Mouse (Mus musculus) spleen, adult 18-20 months (tissue): ENCODE data around the gene 2810408A11Rik.
"Not testable (repeated sequence)": the region's sequence is repeated elsewhere in the genome, so short reads cannot be mapped to it uniquely, and the experiment has no call there.

Source experiments
- DNase-seq, 2 experiments: peaks; one replicate each; pipeline ENCODE4 v3.0.0; 2022; ENCODE audit warnings: mixed read lengths in 2 of 2

Gene 2810408A11Rik

DNA sequence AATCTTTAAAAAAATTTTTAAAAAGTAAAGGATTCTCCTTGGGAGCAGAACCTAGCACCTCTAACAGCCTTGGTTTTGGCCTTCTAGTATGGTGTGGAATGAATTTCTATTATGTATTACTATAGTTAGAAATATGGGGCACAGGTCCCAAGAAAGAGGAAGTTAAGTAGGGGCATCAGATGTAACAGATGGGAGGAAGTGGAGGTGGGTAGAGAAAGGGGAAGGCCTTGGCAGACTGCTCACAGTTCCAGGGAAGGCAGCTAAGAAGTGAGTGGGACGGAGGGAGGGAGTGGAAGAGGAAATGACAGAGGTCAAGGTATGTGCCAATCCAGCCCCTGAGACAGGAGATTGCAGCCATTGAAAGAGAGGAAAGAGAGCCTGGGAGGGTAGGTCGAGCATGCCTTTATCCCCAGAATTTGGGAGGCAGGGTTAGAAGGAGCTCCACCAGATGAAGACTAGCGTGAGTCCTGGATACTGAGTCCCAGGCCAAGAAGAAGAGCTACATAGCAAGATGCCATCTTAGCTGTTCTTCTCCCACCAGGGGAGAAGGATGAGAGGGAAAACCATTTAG, 30.3 kb upstream of the 2810408A11Rik start:
- DNase-seq: peak in 1 of 2 experiments; percentile 26

- not testable (repeated sequence) for DNase-seq
Observed at GRCm38 (mm10) chr11:69930176-69930575, 29.4 kb upstream of the 2810408A11Rik start.

DNA sequence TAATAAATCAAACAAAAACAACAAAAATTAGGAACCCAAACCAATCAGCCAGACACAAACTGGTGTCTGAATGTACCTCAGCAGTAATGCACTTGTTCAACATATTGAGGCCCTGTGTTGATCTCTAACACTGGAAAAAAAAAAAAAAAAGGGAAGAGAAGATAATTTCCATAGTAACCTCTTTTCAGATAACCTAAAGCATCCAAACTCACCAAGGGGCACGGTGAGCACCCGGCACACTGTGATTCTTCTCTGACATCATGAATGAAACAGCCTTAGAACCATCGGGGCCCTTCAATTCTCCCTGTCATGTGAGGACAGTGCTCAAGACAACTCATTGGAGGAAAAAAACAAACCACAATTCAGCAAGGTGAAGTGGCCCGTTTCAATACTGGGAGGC, 28.9 kb upstream of the 2810408A11Rik start:
- no peak for DNase-seq

DNA sequence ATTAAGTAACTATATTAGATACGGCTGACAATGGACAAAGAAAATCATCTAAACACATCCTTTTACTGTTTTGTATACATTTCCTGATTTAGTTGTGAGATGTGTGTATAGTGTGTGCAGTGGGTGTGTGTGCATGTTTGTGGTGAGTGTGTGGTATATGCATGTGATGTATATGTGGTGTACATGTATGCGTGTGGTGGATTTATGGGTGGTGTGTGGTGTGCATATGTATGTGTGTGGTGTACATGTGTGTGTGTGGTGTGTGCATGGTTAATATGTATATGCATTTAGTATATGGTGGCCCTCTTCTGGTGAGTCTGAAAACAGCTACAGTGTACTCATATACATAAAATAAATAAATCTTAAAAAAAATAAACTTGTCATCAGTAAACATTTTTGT, 26.7 kb upstream of the 2810408A11Rik start:
- DNase-seq: no peak

DNA sequence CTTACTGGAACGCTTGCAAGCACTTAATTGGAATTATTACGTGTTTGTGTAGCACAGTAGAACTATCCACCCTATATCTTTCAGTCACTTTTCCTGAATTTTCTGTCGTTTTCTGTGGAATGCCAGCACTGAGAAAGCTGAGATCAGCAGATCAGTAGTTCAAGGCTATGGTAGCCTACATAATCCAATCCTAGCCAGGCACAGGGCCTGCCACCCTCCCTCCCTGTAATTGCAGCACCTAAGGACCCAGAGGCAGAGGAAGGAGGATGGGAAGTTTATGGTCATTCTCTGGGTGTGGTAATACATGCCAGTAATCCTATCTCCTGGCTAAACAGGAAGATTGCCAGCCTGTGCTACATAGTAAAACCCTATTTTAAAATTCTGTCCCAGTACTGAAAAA, 22.0 kb upstream of the 2810408A11Rik start:
- DNase-seq: no peak

GRCm38 (mm10) chr11:69922012-69922756, 21.4 kb upstream of the 2810408A11Rik start:
- no peak for DNase-seq

DNA sequence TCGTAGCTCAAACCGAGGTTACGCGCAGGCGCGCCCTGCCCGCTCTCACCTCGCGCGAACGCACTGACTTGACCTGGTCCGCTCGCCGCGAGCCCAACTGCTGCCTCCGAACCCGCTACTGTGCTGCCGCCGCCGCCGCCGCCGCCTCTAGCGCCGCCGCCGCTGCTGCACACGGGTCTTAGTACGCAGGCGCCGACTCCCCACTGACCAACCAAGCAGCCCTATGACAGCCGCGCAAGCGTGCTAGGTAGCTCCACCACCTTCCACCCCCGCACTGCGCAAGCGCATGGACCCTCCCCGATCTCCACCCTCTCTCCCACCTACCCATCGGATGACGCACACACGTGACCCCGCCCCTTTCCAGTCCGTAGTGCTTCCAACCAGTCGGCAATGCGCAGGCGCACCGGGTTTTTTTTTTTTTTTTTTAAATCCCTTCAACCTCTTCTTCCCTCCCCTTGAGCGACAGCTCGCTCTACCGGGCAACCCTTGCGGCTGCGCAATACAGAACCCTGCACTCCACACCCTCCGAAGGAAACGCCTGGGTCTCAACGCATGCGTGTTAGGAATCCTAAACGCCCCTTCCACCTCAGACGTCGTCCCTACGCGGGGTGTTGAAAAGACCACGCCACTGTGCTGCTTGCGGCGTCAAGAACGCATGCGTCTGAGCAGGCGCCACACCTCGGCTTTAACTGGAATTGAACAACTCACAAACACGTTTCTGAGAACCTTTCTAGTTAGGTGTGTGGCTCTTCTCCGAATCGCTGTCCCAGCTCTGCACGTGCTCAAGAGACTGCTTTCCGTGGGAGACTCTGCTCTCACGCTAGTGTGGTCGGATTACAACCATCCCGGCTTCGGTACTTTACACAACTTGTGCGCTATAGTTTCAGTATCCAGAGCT, 20.6 kb upstream of the 2810408A11Rik start, which contains the start of gene Eif5a:
TSS of gene Eif5a (minus strand) at position 845 of the 898 bp plus-strand sequence.
- peak; percentile 100 for DNase-seq

GRCm38 (mm10) chr11:69920266-69921031, 19.7 kb upstream of the 2810408A11Rik start:
- DNase-seq: no peak

- DNase-seq: peak; percentile 79 to 81
Observed at GRCm38 (mm10) chr11:69919661-69920265, 19.0 kb upstream of the 2810408A11Rik start.

- no peak for DNase-seq
Observed at GRCm38 (mm10) chr11:69919053-69919452, 18.3 kb upstream of the 2810408A11Rik start.

- no peak for DNase-seq
Observed at GRCm38 (mm10) chr11:69918118-69918517, 17.3 kb upstream of the 2810408A11Rik start.

DNA sequence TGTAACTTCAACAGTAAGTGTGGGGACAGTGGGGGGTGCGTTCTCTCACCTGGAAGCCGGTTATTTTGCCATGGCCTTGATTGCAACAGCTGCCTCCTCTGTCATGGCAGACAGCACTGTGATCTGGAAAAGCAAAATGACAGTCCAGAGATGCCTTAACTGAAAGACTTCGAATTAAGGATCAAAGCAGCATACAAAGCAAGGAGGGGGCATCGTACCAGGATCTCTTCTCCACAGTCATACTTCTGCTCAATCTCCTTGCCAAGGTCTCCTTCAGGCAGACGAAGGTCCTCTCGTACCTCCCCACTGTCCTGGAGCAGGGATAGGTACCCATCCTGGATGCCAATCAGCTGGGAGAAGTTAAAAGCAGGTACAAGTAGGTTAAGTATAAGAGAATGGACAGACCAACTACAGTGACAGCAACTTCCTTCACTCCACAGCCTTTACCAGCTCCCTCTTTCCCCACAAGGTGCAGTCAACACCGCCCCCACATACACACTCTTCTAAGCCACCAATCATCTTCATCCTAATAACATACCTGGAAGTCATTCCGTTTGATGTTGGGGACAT, 16.7 kb upstream of the 2810408A11Rik start:
- DNase-seq: no peak

GRCm38 (mm10) chr11:69916652-69917378, 16.0 kb upstream of the 2810408A11Rik start:
- DNase-seq: not testable (repeated sequence)

GRCm38 (mm10) chr11:69915667-69916627, 15.2 kb upstream of the 2810408A11Rik start:
- no peak for DNase-seq

DNA sequence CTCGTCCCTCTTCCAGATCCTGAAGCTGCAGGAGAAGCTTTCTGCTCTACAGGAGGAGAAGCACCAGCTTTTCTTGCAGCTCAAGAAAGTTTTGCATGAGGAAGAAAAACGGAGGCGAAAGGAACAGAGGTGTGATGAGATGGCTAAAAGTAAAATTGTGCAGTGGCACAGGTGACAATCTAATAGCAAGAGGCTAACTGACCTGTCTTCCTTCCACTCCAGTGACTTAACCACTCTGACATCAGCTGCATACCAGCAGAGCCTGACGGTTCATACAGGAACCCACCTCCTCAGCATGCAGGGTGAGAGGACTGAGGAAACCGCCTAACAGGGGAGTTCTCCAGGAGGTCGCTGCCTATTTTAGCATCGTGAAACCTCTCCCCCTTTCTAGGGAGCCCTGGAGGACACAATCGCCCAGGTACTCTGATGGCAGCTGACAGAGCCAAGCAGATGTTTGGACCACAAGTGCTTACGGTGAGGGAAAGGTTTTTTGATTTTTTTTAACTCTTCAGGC, 14.2 kb upstream of the 2810408A11Rik start:
- no peak for DNase-seq

DNA sequence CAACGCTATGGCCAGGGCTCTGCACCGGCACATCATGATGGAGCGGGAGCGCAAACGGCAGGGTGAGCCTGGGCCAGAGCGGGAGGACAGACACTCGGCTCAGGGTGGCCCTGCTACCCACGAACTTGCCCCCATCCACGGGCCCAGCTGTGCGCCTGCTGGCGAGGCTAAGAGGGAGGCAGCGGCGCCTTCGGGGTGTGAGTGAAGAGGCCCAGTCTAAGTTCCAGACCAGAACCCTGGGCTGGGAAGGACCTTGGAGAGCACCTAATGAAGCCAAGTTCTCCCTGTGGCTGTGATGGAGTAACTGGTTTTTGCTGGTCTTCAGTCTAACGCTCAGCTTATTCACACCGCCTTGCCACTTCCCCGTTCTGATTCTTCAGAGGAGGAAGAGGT, 13.6 kb upstream of the 2810408A11Rik start:
- DNase-seq: no peak

GRCm38 (mm10) chr11:69913554-69914371, 13.0 kb upstream of the 2810408A11Rik start, which contains the start of gene Gps2:
Gene Gps2, plus strand, starts transcription at chr11:69913888.
- DNase-seq: peak; percentile 82 to 85

- DNase-seq: no peak
Observed at GRCm38 (mm10) chr11:69912716-69913530, 12.1 kb upstream of the 2810408A11Rik start.
